Mouse (Mus musculus) olfactory bulb, adult 2 months (tissue): ENCODE results near the gene Abhd17c.

Experiments
- CTCF ChIP-seq: fragments of 200-500 bp; IDR thresholded peaks from 2 replicates; pipeline ENCODE4 v1.5.1; 2012; ENCODE audit warnings: low read depth, mild to moderate bottlenecking, low read length, moderate library complexity; ENCODE audit not compliant: insufficient read depth
- POLR2A ChIP-seq: fragments of 200-500 bp; IDR thresholded peaks from 2 replicates; pipeline ENCODE4 v1.6.1; 2012; ENCODE audit warnings: mild to moderate bottlenecking, low read depth, low read length, moderate library complexity; ENCODE audit not compliant: insufficient read depth

GRCm38 (mm10) chr7:84152821-84153220 lies 1.1 kb upstream of the Abhd17c start:
- no peak for TF ChIP-seq CTCF
- TF ChIP-seq POLR2A, result no peak
